15 mouse cellular contexts compared by ENCODE assay signal in the genomic region with DNA sequence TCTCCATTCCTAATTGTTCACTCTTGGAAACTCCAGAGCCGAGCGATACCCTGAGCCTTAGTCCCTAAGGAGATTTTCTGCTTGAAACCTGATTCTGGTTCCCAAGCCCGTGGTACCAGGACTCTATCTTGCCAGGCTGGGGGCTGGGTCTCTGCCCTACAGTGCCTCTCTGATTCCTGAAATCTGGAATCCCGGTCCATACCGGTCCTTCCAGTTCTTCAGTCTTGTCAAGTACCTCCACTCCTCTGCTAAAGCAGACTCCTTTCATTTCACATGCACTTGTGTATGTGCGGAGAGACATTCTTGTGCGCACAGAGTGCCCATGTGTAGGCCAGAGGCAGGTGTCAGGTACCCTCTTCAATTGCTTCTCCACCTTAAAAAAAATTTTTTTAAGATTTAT. TPM values are rescaled to one million over a fixed set of nuclear protein-coding genes. Genes with fewer than 3 reads are reported as not detected.
DNase-seq lines count a peak whose midpoint lies in the region; ATAC-seq and TF ChIP-seq lines count a peak whose summit lies in the region.
"Had no signal": no experiment of that assay in that cellular context is flagged by ENCODE, and none has a peak within 500 bp of the region (broad histone marks: within the 10 kb centered on the region; RNA-seq: fewer than 3 reads in every experiment).

No protein-coding gene starts in this region.

- no peak for DNase-seq in forebrain, postnatal 0 days
- DNase-seq in heart, postnatal 0 days (ENCODE audit: low spot score): no peak
- DNase-seq in heart, adult 8-10 months (ENCODE audit: low spot score): no peak
- DNase-seq in lung, adult 2 months: peak; percentile 12
- no peak for DNase-seq in lung, postnatal 10 days
- DNase-seq in frontal cortex, postnatal 14 days (ENCODE audit: low spot score in 2 of 2): no peak
- no peak for DNase-seq in layer of hippocampus, adult 18-20 months (ENCODE audit: low spot score in 2 of 2)
- DNase-seq: adrenal gland, postnatal 14 days; cerebellum, adult 9-10 months; midbrain, embryonic 14.5 days; spleen, adult 18-20 months; thymus, postnatal 25 days had no signal

- no peak overlapping the region for H3K9ac ChIP-seq in forebrain, postnatal 0 days
- H3K9ac ChIP-seq in forebrain, embryonic 12.5 days: no peak overlapping the region
- no peak overlapping the region for H3K9ac ChIP-seq in heart, postnatal 0 days (replicated peaks; ENCODE audit: low read depth, low read length)

- H3K27ac ChIP-seq in forebrain, postnatal 0 days (ENCODE audit: low read depth, low read length): peak overlapping the region; percentile 31
- H3K27ac ChIP-seq in forebrain, embryonic 12.5 days: no peak overlapping the region
- H3K27ac ChIP-seq in heart, postnatal 0 days (ENCODE audit: low read depth): peak overlapping the region; percentile 76
- H3K27ac ChIP-seq: stomach, postnatal 0 days had no signal

- no peak for TF ChIP-seq POLR2A in lung, adult 2 months (IDR thresholded peaks at IDR 0.05; ENCODE audit: borderline replicate concordance, extremely low read depth, low read depth, low read length)

- H3K4me2 ChIP-seq in forebrain, postnatal 0 days (ENCODE audit: low read depth): no peak overlapping the region
- no peak overlapping the region for H3K4me2 ChIP-seq in forebrain, embryonic 12.5 days
- H3K4me2 ChIP-seq in heart, postnatal 0 days (ENCODE audit: low read depth, low read length): peak overlapping the region; percentile 27; the same call in 1 of the 2 replicates

- no peak for ATAC-seq in forebrain, postnatal 0 days
- ATAC-seq in forebrain, embryonic 12.5 days (ENCODE audit: low FRiP score): no peak
- no peak for ATAC-seq in heart, postnatal 0 days (ENCODE audit: insufficient read depth, low read depth)

- no peak overlapping the region for H3K4me3 ChIP-seq in forebrain, postnatal 0 days (ENCODE audit: low read depth, low read length)
- H3K4me3 ChIP-seq in forebrain, embryonic 12.5 days (replicated peaks): no peak overlapping the region
- no peak overlapping the region for H3K4me3 ChIP-seq in heart, postnatal 0 days (ENCODE audit: low read depth, low read length)
- no peak overlapping the region for H3K4me3 ChIP-seq in lung, adult 2 months (replicated peaks; ENCODE audit: extremely low read depth, low read depth, low read length)

- WGBS in forebrain, postnatal 0 days: 92% methylated on average over 7 of the region's 7 CpGs
- WGBS in forebrain, embryonic 12.5 days: 86% methylated on average over 7 of the region's 7 CpGs
- WGBS in heart, postnatal 0 days: 77% methylated on average over 7 of the region's 7 CpGs
- WGBS in lung, adult 2 months: 67% methylated on average over 7 of the region's 7 CpGs

- no peaks in the 10 kb centered on the region for H3K36me3 ChIP-seq in forebrain, postnatal 0 days (ENCODE audit: insufficient read depth)
- H3K36me3 ChIP-seq in forebrain, embryonic 12.5 days (replicated peaks): no peaks in the 10 kb centered on the region
- no peaks in the 10 kb centered on the region for H3K36me3 ChIP-seq in heart, postnatal 0 days (replicated peaks; ENCODE audit: control insufficient read depth, insufficient read depth, low read length)

- no peak for TF ChIP-seq EP300 in heart, postnatal 0 days (IDR thresholded peaks at IDR 0.05; ENCODE audit: low read depth)

- H3K27me3 ChIP-seq in forebrain, postnatal 0 days (ENCODE audit: insufficient read depth, low read length): no peaks in the 10 kb centered on the region
- H3K27me3 ChIP-seq in forebrain, embryonic 12.5 days: no peaks in the 10 kb centered on the region
- no peaks in the 10 kb centered on the region for H3K27me3 ChIP-seq in heart, postnatal 0 days (ENCODE audit: control insufficient read depth, insufficient read depth, low read length)
- H3K27me3 ChIP-seq: CH12.LX had no signal

- no peaks in the 10 kb centered on the region for H3K4me1 ChIP-seq in forebrain, postnatal 0 days (ENCODE audit: insufficient read depth)
- H3K4me1 ChIP-seq in forebrain, embryonic 12.5 days: no peaks in the 10 kb centered on the region
- peaks cover 6% of the 10 kb centered on the region; the same call in 1 of the 2 replicates for H3K4me1 ChIP-seq in heart, postnatal 0 days (ENCODE audit: control insufficient read depth, insufficient read depth)
- H3K4me1 ChIP-seq in lung, adult 2 months (ENCODE audit: control insufficient read depth, insufficient read depth, low read length): no peaks in the 10 kb centered on the region

- H3K9me3 ChIP-seq in forebrain, postnatal 0 days (ENCODE audit: low read length): no peaks in the 10 kb centered on the region
- H3K9me3 ChIP-seq in forebrain, embryonic 12.5 days: no peaks in the 10 kb centered on the region; the same call in 1 of the 2 replicates
- peaks cover 4% of the 10 kb centered on the region; the same call in 1 of the 2 replicates for H3K9me3 ChIP-seq in heart, postnatal 0 days (replicated peaks; ENCODE audit: control insufficient read depth, low read length)

- TF ChIP-seq CTCF in forebrain, postnatal 0 days (IDR thresholded peaks at IDR 0.05; ENCODE audit: low read depth): no peak
- TF ChIP-seq CTCF in heart, postnatal 0 days (IDR thresholded peaks at IDR 0.05; ENCODE audit: low read depth): no peak
- TF ChIP-seq CTCF in lung, adult 2 months (IDR thresholded peaks at IDR 0.05; ENCODE audit: insufficient read depth, low read length): no peak

RNA-seq across cellular contexts. Expression of a gene that starts 44.8 kb away (rescaled TPM):
- total RNA-seq in forebrain, postnatal 0 days (2014; rRNA removed): 22.0 and 23.1 TPM in 2 replicates
- 4.3 and 7.8 TPM in 2 replicates for polyA plus RNA-seq in forebrain, postnatal 0 days (2015; fragmentation: Nextera tagmentation; extraction: Ambion mirVana)
- polyA plus RNA-seq in forebrain, embryonic 12.5 days (2016; fragmentation: Nextera tagmentation; extraction: Ambion mirVana): 21.0 and 21.8 TPM in 2 replicates
- total RNA-seq in heart, postnatal 0 days (2014; rRNA removed; ENCODE audit: low replicate concordance): 33.4 and 37.4 TPM in 2 replicates
- polyA plus RNA-seq in heart, postnatal 0 days (2015; fragmentation: Nextera tagmentation; extraction: Ambion mirVana): 10.8 and 11.2 TPM in 2 replicates
- total RNA-seq in heart, adult 8-10 months (2022): 10 to 100 TPM; 78.8 to 87.7 (median 82.8) TPM
- 27.0 and 31.2 TPM in 2 replicates for polyA plus RNA-seq in lung, adult 2 months (2012; rRNA removed)
- 10 to 100 TPM; 61.3 to 62.2 TPM for total RNA-seq in layer of hippocampus, adult 18-20 months (2021)
